ENCODE assay signal across 28 mouse cellular contexts in genomic region chr4:82864974-82865699, GRCm38 (mm10). TPM values are rescaled to one million over a fixed set of nuclear protein-coding genes. Genes with fewer than 3 reads are reported as not detected.
"Had no signal": no experiment of that assay in that cellular context is flagged by ENCODE, and none has a peak within 500 bp of the region (broad histone marks: within the 10 kb centered on the region; RNA-seq: fewer than 3 reads in every experiment).

No protein-coding gene starts in this region.

- DNase-seq: forebrain, postnatal 0 days; gastrocnemius, adult 2 months; gastrocnemius, postnatal 10 days; gastrocnemius, postnatal 25 days; heart, adult 2 months; heart, postnatal 14 days; heart, postnatal 36 days; kidney, adult 18-20 months; kidney, adult 8-10 months; kidney, postnatal 10 days; kidney, postnatal 25 days; kidney, postnatal 4 days; liver had no signal

- H3K4me2 ChIP-seq: heart, embryonic 11.5 days; heart, embryonic 13.5 days; heart, embryonic 15.5 days; hindbrain, embryonic 13.5 days; hindbrain, embryonic 15.5 days; limb, embryonic 12.5 days had no signal

- H3K4me3 ChIP-seq: gastrocnemius, adult 2 months; heart, adult 2 months; heart, embryonic 13.5 days; heart, embryonic 15.5 days; hindbrain, embryonic 13.5 days; hindbrain, embryonic 15.5 days; layer of hippocampus, adult 2 months; left cerebral cortex, adult 2 months; limb, embryonic 10.5 days; limb, embryonic 12.5 days had no signal

- ATAC-seq: forebrain, postnatal 0 days; hindbrain, postnatal 0 days had no signal

- H3K36me3 ChIP-seq: heart, embryonic 13.5 days; heart, embryonic 15.5 days; hindbrain, embryonic 13.5 days; hindbrain, embryonic 15.5 days; limb, embryonic 10.5 days; limb, embryonic 12.5 days had no signal

- H3K9me3 ChIP-seq: heart, embryonic 13.5 days; heart, embryonic 15.5 days; hindbrain, embryonic 13.5 days; hindbrain, embryonic 15.5 days; limb, embryonic 10.5 days; limb, embryonic 12.5 days had no signal

- H3K4me1 ChIP-seq: hindbrain, embryonic 13.5 days; limb, embryonic 10.5 days; limb, embryonic 12.5 days had no signal

- H3K9ac ChIP-seq: forebrain, postnatal 0 days; heart, embryonic 13.5 days; heart, embryonic 15.5 days; hindbrain, embryonic 13.5 days; hindbrain, embryonic 15.5 days; limb, embryonic 12.5 days had no signal

- H3K27ac ChIP-seq: gastrocnemius, adult 2 months; heart, adult 2 months; heart, embryonic 13.5 days; heart, embryonic 15.5 days; hindbrain, embryonic 13.5 days; hindbrain, embryonic 15.5 days; hindbrain, postnatal 0 days; layer of hippocampus, adult 2 months; left cerebral cortex, adult 2 months; limb, embryonic 10.5 days; limb, embryonic 12.5 days had no signal

- H3K27me3 ChIP-seq: heart, embryonic 13.5 days; heart, embryonic 15.5 days; hindbrain, embryonic 13.5 days; hindbrain, embryonic 15.5 days; limb, embryonic 12.5 days had no signal

RNA-seq across cellular contexts. Expression of gene Cer1, which starts 19.8 kb away (rescaled TPM):
- total RNA-seq: gastrocnemius, adult 2 months; gastrocnemius, postnatal 10 days; gastrocnemius, postnatal 25 days; heart, adult 2 months; heart, postnatal 14 days; heart, postnatal 36 days; hematopoietic stem cell, adult 5-6 weeks; hindbrain, postnatal 0 days; layer of hippocampus, adult 2 months; layer of hippocampus, postnatal 25 days had no signal
- polyA plus RNA-seq: forebrain, postnatal 0 days; heart, adult 2 months; heart, embryonic 11.5 days; heart, embryonic 15.5 days; heart, postnatal 0 days; hindbrain, embryonic 13.5 days; hindbrain, embryonic 15.5 days; hindbrain, postnatal 0 days; kidney, embryonic 14.5 days; kidney, embryonic 16.5 days had no signal
